Mouse (Mus musculus) lung, postnatal 36 days (tissue): ENCODE results near the gene Lrrc18.

Experiments used
- DNase-seq: peaks from one replicate; pipeline ENCODE4 v3.0.0; 2022; ENCODE audit warnings: mixed read lengths

Gene Lrrc18

DNA sequence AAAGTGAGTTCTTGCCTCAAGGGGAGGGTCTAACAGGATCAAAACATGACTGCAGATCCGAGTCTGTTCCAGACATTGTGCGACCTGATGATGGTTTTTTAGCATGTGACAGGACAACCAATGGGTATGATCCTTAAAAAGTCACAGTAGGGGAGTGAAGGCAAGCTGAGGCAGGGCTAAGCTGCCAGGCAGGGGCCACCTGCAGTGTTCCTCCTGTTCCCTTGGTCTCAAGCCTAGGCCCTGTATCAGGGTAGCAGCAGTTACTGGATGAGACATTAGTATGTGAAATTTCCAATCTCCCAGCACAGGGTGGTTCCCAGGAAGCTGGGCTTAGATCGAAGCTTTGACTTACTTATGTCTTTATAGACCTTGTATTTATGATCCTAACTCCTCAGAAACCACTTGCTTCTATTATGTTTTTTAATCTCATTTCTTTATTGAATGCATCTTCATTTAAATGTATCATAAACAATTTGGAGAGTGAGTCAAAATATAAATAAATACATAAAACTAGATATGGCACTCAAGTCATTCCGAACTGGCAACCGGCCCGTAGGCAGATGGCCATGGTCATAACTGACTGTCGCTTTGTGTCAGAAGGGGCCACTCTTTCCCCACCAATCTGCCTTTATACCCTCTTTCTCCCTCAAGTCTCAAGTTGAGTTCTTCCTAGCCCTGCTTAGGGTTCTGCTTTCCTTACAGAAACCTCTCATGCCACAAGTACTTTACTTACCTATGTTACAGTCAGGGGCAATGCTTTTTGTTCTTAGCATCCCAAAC lies 67.9 kb downstream of the Lrrc18 start:
- no peak for DNase-seq

GRCm38 (mm10) chr14:33062996-33063395 lies 71.8 kb downstream of the Lrrc18 start:
- DNase-seq = no peak
